Mouse (Mus musculus): ENCODE measurements at regions not wholly inside any gene's neighbourhood (a gene's known extent, or its start where the extent isn't known, plus 50 kb on each side); places are given as distances from the start of the nearest gene placed in this dataset.
A peak's percentile ranks its signal among the peaks of the same experiment; 100 is the strongest.

DNA sequence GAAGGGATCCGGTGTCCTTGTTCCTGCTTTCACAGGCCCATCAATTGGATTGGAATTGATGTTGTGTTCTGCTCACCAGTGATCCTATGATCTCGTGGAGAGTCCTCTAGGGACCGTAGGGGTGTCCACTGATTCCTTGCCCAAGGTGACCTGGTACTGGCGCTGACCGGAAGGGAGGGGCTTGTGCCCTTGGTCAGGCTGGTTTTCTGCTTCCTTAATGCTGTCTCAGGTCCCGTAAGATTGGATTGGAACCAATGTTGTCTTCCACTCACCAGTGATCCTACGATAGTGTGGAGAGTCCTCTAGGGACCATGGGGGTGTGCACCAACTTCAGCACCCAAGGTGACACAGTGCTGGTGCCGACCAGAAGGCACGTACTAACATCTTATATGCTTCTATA lies 324.9 kb upstream of the Ptchd4 start:
- no peak for DNase-seq (ENCODE audit: low spot score in 2 of 2)

DNA sequence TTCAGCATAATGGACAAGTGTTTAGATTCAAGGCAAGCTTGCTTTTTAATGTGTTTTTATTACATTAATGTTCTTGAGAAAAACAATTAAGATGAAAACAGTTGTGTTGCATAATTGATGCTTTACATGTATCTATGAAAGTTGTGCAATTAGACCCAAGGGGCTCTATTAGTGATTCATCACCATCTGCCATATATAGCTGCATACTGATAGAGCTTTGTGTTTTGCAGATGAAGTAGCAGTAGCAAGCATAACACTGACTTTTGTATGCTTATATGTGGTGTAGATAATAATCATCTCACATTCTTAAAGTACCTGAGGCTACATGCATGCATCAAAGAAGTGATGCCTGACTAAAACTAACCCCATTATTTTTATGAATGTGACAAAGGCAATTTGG lies 307.3 kb upstream of the Ptchd4 start:
- DNase-seq (ENCODE audit: low spot score in 2 of 2), result no peak

DNA sequence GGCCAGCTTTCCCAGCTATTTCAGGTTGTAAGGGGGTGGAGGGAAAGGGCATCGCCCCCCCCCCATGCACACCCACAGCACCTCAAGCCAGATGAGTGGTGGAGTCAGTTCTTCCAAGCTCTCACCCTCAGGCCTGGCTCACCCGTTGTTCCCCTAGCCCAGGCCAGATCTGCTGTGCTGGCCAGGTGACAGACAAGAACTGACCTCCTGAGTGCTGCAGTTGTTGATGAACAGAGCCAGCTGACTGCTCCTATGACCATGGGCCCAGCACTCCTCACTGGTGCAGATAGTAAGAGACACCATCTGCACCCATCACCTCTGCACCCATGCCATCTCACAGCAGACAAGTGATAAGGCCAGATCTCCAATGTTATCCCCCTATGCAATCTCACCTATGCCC lies 291.5 kb upstream of the Ptchd4 start:
- DNase-seq (ENCODE audit: low spot score in 2 of 2), result no peak

DNA sequence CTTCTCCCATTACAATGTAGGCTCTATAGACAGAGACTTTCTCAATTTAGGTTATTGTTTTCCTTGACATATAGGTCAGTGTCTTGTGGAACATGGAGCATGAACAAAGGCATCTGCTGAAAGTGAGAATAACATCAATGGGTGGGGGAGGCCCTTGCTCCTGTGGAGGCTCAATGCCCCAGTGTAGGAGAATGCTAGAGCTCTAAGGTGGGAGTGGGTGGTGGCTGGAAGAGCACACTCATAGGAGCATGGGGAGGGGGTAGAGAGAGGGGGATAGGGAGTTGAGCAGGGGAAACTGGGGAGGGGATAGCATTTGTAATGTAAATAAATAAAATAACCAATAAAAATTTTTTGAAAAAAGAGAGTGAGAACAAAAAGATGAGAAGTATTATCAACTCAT lies 288.5 kb upstream of the Ptchd4 start:
- no peak for DNase-seq (ENCODE audit: low spot score in 2 of 2)

DNA sequence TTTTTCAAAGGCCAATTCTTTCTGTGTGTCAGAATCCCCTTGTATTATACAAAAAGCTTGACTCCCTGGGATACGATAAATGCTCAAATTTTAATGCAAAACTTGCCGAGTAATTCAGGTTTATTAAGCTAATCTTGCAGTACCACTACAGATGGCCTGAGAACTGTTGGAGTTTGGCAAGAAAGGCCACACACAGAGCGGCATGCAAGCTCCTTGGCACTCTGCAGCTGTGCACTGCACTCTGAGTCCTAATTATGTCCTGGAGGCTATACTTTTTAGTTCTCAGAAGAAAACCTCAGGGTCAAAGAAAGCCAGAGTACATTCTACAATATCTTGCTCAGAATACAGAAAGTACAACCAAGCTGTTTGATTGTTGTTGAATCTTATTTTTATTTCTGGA lies 286.3 kb upstream of the Ptchd4 start:
- no peak for DNase-seq (ENCODE audit: low spot score in 2 of 2)

DNA sequence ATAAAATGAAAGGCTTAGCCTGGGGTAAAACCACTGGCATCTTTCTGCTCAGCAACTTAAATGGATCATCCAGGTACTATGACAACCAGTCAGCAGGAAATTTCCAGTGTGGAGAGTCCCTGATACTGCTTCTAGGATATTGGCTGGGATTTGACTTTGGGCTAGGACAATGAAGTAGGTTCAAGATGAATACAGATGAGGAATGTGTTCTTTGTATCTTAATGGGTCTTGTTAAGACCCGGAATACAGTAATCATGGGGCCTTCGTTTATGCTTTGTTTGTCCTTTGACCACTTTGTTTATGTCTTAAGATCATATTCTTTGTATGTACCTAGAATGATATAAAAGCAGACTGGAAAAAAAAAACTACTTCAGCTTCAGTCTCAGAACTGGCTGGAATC lies 278.7 kb upstream of the Ptchd4 start:
- DNase-seq (ENCODE audit: low spot score in 2 of 2), result no peak

DNA sequence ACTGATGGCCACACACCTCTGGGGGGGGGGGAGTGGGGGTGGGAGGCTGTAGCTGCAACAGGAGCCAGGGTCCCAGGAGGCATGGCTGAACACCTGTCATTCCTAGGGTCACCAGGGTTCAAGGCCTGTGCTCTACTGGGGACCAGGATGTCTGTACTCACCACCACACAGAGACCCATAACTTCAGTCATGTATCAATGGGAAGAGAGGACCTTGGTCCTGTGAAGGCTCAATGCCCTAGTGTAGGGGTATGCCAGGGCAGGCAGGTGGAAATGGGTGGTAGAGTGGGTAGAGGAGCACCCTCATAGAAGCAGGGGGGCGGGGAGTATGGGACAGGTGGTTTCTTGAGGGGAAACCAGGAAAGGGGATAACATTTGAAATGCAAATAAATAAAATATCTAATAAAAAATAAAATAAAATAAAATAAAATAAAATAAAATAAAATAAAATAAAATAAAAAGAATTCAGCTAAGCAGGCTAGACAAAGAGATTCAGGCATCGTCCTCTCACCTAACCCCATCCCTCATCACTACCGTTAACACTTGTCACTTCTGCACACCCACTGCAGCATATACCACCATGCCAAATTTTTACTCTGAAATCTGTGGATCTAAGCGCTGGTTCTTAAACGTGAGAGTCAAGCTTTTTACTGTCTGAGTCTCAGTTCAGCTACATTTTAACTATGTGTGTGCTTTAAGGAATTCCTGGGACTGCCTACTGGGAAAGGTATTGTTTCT lies 265.8 kb upstream of the Ptchd4 start:
- no peak for DNase-seq (ENCODE audit: low spot score in 2 of 2)

DNA sequence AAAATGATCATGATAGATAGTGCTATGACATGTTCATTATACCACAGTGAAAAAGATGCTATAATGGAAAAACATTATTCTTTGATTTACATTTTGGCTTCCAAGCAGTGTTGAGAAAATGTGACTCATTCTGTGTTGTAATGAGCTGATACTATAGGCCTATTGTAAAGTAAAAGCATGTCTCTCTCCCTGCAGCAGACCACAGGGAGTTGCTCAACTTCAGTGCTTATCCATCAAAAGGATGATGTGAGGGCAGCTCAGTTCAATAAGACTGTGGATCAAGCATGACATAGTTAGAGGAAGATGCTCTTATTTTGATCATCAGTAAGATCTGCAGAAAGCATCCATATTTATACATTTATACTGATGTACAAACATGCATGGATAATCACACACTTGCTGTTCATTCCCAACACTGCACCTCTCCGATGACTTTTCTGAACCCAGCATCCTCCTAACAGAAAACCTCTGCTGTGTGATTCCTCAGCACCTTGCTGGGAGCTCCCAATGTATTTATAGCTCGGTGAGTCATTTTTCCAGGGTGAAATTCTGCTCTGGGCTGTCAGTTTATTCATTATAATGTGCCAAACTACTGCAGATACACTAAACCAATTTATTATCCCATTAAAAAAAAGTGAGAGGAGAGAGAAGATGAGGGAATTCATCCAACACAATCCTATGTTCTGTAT lies 224.8 kb upstream of the Ptchd4 start:
- peak in 1 of 2 experiments; percentile 1 for DNase-seq (ENCODE audit: low spot score in 2 of 2)

DNA sequence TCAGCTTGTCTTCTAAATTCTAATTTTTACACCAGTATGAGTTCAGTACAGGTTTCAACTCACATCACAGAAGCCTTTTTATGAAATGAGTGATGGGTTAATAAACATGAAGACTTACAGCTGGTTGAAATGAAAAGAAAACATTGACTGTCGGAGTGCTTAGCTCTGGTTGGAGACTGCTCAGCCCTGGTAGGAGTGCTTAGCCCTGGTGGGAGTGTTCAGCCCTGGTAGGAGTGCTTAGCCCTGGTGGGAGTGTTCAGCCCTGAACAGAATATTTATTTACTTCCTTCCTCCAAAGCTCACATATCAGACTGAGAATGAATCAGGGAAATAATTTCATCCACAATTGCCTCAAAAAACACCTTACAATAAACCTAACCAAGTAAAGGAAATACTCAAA lies 202.1 kb upstream of the Ptchd4 start:
- DNase-seq (ENCODE audit: low spot score in 2 of 2), result no peak

DNA sequence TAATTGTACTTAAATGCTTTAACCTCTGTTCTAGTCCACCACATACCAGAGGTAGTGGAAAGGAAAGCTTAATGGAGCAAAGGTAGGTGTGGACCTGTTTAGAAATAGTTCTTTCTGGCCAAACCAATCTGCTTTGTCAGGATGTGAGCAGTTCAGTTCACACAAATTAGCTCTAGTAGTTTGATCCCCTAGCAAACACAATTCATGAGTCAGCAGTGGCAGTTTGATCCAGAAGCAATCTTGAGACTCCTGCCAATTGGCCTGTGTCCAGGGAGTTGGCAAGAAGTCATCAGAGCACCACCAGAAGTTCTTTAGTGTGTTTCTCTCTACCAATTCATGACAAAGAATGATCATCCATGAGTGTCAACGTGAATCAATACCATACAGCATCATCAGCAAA lies 195.0 kb upstream of the Ptchd4 start:
- no peak for DNase-seq (ENCODE audit: low spot score in 2 of 2)

DNA sequence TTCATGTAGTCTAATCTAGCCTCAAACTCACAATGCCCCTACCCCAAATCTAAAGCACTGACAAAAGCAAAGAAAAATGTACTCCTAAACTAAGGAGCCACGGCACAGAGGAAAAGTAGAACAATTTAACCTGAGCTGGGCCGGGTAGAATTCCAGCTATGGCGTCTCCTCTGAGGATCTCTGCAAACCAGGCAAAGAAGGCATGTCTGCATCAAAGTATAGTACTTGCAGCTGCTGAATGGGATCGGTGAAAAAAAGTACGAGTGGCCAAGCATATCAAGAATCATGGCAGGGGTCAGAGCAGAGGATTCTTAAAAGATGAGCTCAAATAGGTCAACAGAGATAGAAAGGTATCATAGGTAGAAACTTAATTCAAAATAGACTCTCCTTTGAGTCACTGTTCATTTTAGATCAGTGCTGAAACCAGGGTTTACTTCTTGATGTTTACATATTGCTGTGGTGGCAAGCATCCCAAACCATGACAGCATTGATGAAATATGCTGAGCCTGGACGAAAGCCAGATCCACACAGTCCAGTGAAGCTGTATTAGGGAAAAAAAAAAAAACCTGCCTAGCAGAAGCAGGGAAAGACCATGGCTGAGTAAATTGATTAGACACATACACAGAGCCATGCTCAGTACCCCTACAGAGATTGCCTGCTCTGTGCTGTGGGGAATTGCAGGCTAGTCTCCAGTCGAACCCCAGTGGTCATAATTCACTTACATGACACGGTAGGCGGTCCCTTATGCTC lies 189.1 kb upstream of the Ptchd4 start:
- no peak for DNase-seq (ENCODE audit: low spot score in 2 of 2)

DNA sequence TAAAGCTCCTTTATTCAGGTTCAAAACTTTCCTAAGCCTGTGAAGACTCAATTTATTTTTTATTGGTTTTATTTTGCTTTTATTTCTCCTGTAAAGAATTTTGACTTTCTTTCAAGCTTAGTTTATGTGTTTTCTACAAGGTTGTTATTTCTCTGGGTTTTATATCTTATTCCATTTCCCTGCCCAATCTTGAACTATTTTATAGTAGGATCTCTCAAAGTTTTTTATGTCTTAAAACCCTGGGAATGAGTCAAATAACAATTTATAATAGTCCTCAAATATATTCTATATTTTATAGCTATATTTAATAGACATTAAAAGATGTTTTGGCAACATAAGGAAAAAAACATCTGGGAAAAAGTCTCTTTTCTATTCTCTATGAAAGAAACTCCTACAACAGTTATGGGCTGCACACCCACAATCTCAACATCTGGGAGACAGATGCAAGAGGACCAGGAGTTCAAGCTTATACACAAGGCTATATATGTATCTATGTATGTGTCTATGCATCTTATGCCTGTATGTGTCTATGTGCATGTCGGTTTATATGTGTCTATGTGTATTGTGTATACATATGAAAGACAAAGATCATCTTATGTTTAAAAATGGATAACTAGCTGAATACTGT lies 146.2 kb upstream of the Ptchd4 start:
- no peak for DNase-seq (ENCODE audit: low spot score in 2 of 2)

DNA sequence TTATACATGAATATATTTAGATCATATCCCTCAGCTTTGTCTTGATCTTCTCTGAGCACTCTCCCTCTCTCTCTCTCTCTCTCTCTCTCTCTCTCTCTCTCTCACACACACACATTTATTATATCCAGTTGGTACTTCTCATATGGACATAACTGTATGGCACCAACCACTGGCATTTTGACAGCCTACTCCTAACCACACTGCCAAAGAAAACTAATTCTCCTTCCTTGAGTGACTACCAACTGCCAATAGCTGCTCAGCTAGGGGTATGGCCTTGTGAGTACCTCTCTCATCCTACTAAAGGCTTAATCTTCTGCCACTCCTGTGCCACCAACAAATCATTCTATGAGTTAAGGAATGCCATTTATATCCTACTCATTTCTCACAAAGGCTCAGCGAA lies 127.2 kb upstream of the Ptchd4 start:
- DNase-seq (ENCODE audit: low spot score in 2 of 2), result no peak

DNA sequence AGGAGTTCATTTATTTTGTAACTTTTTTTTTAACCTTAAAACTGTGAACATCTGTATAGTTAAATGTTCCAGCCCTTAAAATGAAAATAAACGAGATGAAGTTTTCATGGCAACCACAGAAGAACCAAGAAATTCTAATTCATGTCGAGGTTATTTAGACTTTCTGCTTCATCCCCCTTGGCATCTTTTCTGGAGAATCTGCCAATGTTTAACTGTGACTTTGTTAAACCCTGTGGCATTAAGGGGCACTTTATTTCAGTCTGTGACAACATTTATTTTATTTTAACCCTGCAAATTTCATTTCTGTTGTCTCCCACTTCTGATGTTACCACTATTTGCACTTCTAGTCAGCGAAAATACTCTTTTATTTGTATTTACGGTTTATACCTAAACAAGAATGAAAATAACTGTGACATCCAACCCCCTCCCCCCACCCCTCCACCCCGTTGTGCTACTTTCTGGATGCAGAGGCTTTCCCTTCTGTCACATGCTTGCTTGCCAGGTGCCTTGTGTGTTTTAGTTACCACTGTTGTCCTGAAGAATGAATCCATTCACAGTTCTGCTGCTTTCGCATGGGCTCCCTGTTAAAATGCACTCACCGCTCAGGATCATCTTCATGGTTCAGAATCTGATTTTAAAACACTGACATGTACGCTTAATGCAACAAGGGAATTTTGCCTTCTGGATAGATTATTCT lies 125.4 kb upstream of the Ptchd4 start:
- DNase-seq (ENCODE audit: low spot score in 2 of 2), result no peak

All from left cerebral cortex, adult 8-10 months (tissue).